Mouse (Mus musculus): ENCODE results near the gene Cops3.

- TF ChIP-seq CTCF (IDR thresholded peaks at IDR 0.05; ENCODE audit: low read depth) (no peak), EP300 (IDR thresholded peaks at IDR 0.05; ENCODE audit: low read depth) (no peak)
Measured at GRCm38 (mm10) chr11:59817916-59818315, 21.7 kb downstream of the Cops3 start.
